Comparison of ENCODE assay signal across 17 mouse cellular contexts in genomic region chr10:22845351-22845750, GRCm38 (mm10). TPM values are rescaled to one million over a fixed set of nuclear protein-coding genes. Genes with fewer than 3 reads are reported as not detected.
"Had no signal": no experiment of that assay in that cellular context is flagged by ENCODE, and none has a peak within 500 bp of the region (broad histone marks: within the 10 kb centered on the region; RNA-seq: fewer than 3 reads in every experiment).

No protein-coding gene starts in this region.

- H3K27ac ChIP-seq: neural tube, embryonic 12.5 days; neural tube, embryonic 13.5 days; neural tube, embryonic 15.5 days; stomach, embryonic 15.5 days; stomach, postnatal 0 days had no signal

- H3K36me3 ChIP-seq: neural tube, embryonic 12.5 days; neural tube, embryonic 13.5 days; neural tube, embryonic 15.5 days; stomach, embryonic 15.5 days had no signal

- H3K9me3 ChIP-seq: neural tube, embryonic 12.5 days; neural tube, embryonic 13.5 days; neural tube, embryonic 15.5 days; stomach, embryonic 15.5 days had no signal

- DNase-seq: right cerebral cortex, adult 18-20 months; right cerebral cortex, postnatal 14 days; right cerebral cortex, postnatal 25 days; right cerebral cortex, postnatal 4 days; spleen, adult 18-20 months; thymus, adult 18-20 months; thymus, adult 2 months; thymus, postnatal 14 days; thymus, postnatal 25 days; thymus, postnatal 36 days; thymus, postnatal 4 days had no signal

- H3K4me2 ChIP-seq: neural tube, embryonic 12.5 days; neural tube, embryonic 13.5 days; neural tube, embryonic 15.5 days; stomach, embryonic 15.5 days had no signal

- H3K9ac ChIP-seq: neural tube, embryonic 12.5 days; neural tube, embryonic 13.5 days; neural tube, embryonic 15.5 days; stomach, embryonic 15.5 days had no signal

- H3K4me3 ChIP-seq: neural tube, embryonic 12.5 days; neural tube, embryonic 13.5 days; neural tube, embryonic 15.5 days; stomach, embryonic 15.5 days had no signal

RNA-seq across cellular contexts. Expression of gene Tcf21, which starts 25.4 kb away (rescaled TPM):
- polyA plus RNA-seq: neural tube, embryonic 14.5 days; neural tube, embryonic 15.5 days had no signal
